Mouse (Mus musculus): ENCODE measurements around the gene Map9. TPM values are rescaled to one million over a fixed set of nuclear protein-coding genes. Genes with fewer than 3 reads are reported as not detected.
"Not testable (repeated sequence)": the region's sequence is repeated elsewhere in the genome, so short reads cannot be mapped to it uniquely, and the experiment has no call there.

Map9 gene
- polyA plus RNA-seq (2012; rRNA removed): 0.25 and 0.27 TPM in 2 replicates

- DNase-seq (ENCODE audit: low read depth, low spot score): peak; percentile 78
Observed at GRCm38 (mm10) chr3:82357797-82358524, at the start of gene Map9. TSS of gene Map9 (plus strand) at chr3:82358044.

GRCm38 (mm10) chr3:82315728-82316127, 42.1 kb upstream of the Map9 start:
- no peak for DNase-seq (ENCODE audit: low read depth, low spot score)
- 89% methylated on average over 4 of the region's 4 CpGs for WGBS

More at GRCm38 (mm10) chr3:82357797-82358524, at the start of gene Map9:
- 1% methylated on average over 54 of the region's 54 CpGs for WGBS

- WGBS: 91% methylated on average over 1 of the region's 1 CpGs
- DNase-seq (ENCODE audit: low read depth, low spot score): not testable (repeated sequence)
Observed at GRCm38 (mm10) chr3:82326736-82327135, 31.1 kb upstream of the Map9 start.

GRCm38 (mm10) chr3:82332067-82332466, 25.8 kb upstream of the Map9 start:
- no peak for DNase-seq (ENCODE audit: low read depth, low spot score)
- 92% methylated on average over 1 of the region's 1 CpGs for WGBS

- 84% methylated on average over 4 of the region's 4 CpGs for WGBS
- DNase-seq (ENCODE audit: low read depth, low spot score): no peak
Observed at GRCm38 (mm10) chr3:82332536-82332935, 25.3 kb upstream of the Map9 start.

GRCm38 (mm10) chr3:82333128-82333969, 24.5 kb upstream of the Map9 start:
- WGBS: 8% methylated on average over 16 of the region's 16 CpGs
- DNase-seq (ENCODE audit: low read depth, low spot score): no peak

- no peak for DNase-seq (ENCODE audit: low read depth, low spot score)
- 72% methylated on average over 10 of the region's 10 CpGs for WGBS
Observed at GRCm38 (mm10) chr3:82340111-82340510, 17.7 kb upstream of the Map9 start.

- WGBS: 49% methylated on average over 2 of the region's 2 CpGs
- no peak for DNase-seq (ENCODE audit: low read depth, low spot score)
Observed at GRCm38 (mm10) chr3:82348277-82348860, 9.5 kb upstream of the Map9 start.

GRCm38 (mm10) chr3:82350321-82350720, 7.5 kb upstream of the Map9 start:
- no peak for DNase-seq (ENCODE audit: low read depth, low spot score)
- WGBS: 34% methylated on average over 2 of the region's 2 CpGs

GRCm38 (mm10) chr3:82357340-82357739, 504 bp upstream of the Map9 start:
- 2% methylated on average over 5 of the region's 5 CpGs for WGBS
- DNase-seq (ENCODE audit: low read depth, low spot score): no peak

- 81% methylated on average over 8 of the region's 8 CpGs for WGBS
- no peak for DNase-seq (ENCODE audit: low read depth, low spot score)
Observed at GRCm38 (mm10) chr3:82359036-82359435, 1.2 kb downstream of the Map9 start.

- DNase-seq (ENCODE audit: low read depth, low spot score): no peak
Observed at GRCm38 (mm10) chr3:82362452-82362851, 4.6 kb downstream of the Map9 start.

GRCm38 (mm10) chr3:82364505-82364904, 6.7 kb downstream of the Map9 start:
- DNase-seq (ENCODE audit: low read depth, low spot score): no peak

More at GRCm38 (mm10) chr3:82362452-82362851, 4.6 kb downstream of the Map9 start:
- WGBS: 24% methylated on average over 4 of the region's 4 CpGs

GRCm38 (mm10) chr3:82364988-82365387, 7.1 kb downstream of the Map9 start:
- no peak for DNase-seq (ENCODE audit: low read depth, low spot score)
- WGBS: 16% methylated on average over 4 of the region's 4 CpGs

More at GRCm38 (mm10) chr3:82364505-82364904, 6.7 kb downstream of the Map9 start:
- WGBS: 50% methylated on average over 8 of the region's 8 CpGs

- 87% methylated on average over 21 of the region's 21 CpGs for WGBS
- no peak for DNase-seq (ENCODE audit: low read depth, low spot score)
Observed at GRCm38 (mm10) chr3:82369063-82369860, 11.4 kb downstream of the Map9 start.

GRCm38 (mm10) chr3:82370439-82371011, 12.7 kb downstream of the Map9 start:
- no peak for DNase-seq (ENCODE audit: low read depth, low spot score)
- WGBS: 81% methylated on average over 10 of the region's 10 CpGs

- DNase-seq (ENCODE audit: low read depth, low spot score): no peak
- 82% methylated on average over 14 of the region's 14 CpGs for WGBS
Observed at GRCm38 (mm10) chr3:82376965-82377364, 19.1 kb downstream of the Map9 start.

- no peak for DNase-seq (ENCODE audit: low read depth, low spot score)
- 85% methylated on average over 11 of the region's 11 CpGs for WGBS
Observed at GRCm38 (mm10) chr3:82382325-82382724, 24.5 kb downstream of the Map9 start.

- 88% methylated on average over 8 of the region's 8 CpGs for WGBS
Observed at GRCm38 (mm10) chr3:82385091-82385490, 27.2 kb downstream of the Map9 start.

More at GRCm38 (mm10) chr3:82385091-82385490, 27.2 kb downstream of the Map9 start:
- no peak for DNase-seq (ENCODE audit: low read depth, low spot score)
